Mouse (Mus musculus) right cerebral cortex, adult 2 months (tissue): ENCODE data around the gene AC109138.7.

Experiments used
- DNase-seq, 2 experiments: peaks; one replicate each; pipeline ENCODE4 v3.0.0; 2021 to 2022; ENCODE audit warnings: low spot score in 2 of 2

Gene AC109138.7

DNA sequence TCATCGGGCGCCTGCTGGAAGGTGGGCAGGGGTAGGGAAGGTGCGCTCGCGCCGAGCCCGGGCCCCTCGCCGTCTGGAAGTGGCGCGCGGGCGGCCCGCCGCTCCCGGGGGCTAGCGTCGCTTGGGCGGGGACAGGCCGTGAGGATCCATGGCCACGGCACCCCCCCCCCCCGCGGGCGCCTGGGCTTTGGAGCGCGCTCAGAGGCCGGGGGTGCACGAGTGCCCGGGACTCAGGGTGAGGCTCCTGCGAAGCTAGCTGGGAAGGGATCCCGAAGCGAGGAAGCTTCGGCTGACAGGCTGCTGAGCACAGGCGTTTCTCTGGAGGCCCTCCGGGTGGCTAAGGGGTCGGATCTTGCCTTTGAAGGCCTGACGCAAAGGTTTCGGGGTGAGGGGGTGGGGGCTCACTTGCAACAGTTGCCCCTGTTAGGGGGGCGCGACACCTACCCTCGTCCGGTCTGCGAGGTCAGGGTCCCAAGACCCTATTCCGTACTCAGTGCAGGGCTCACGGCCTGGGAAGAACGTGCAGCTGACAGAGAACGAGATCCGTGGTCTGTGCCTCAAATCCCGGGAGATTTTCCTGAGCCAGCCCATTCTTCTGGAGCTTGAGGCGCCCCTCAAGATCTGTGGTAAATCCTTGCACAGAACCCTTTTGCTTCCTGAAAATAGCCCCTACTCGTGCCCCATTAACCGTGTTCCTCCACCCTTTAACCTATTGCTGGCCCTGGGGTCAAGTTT, 21.7 kb upstream of the AC109138.7 start:
- DNase-seq: no peak

DNA sequence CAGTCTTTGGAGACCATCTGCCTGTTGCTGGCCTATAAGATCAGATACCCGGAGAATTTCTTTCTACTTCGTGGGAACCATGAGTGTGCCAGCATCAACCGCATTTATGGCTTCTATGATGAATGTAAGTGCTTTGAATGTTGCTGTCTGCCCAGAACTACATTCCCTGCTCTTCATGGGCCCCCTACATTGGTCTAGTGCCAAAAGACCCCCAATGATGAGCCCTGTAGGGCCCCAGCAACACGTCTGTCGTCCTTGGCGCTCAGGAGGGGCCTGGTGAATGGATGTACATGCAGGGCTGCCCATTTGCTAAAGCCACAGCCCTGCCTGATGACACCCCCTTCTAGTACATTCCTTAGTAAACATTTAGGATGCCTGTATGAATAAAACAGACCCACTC, 21.0 kb upstream of the AC109138.7 start:
- no peak for DNase-seq

DNA sequence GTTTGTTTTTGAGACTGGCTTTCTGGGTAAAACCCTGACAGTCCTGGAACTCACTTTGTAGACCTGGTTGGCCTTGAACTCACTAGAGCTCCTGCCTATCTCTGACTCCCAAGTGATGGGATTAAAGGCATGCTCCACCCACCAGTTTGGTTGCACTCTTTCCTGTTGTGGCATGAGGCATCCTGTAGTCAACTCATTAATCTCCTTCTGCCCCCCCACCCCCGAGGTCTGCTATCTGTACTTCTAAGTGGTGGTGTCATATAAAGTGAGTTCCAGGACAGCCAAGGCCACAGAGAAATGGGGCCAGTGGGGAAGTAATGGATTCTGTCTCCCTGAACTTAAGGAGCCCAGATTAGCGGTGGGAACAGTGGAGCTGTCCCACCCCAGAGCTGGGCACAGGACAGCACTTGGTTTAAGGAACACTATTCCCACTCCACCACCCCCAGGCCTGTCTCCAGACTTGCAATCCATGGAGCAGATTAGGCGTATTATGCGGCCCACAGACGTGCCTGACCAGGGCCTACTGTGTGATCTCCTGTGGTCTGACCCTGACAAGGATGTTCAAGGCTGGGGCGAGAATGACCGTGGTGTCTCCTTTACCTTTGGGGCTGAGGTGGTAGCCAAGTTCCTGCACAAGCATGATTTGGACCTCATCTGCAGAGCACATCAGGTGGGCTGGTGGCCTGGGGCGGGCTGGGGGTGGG, 20.0 kb upstream of the AC109138.7 start:
- no peak for DNase-seq

DNA sequence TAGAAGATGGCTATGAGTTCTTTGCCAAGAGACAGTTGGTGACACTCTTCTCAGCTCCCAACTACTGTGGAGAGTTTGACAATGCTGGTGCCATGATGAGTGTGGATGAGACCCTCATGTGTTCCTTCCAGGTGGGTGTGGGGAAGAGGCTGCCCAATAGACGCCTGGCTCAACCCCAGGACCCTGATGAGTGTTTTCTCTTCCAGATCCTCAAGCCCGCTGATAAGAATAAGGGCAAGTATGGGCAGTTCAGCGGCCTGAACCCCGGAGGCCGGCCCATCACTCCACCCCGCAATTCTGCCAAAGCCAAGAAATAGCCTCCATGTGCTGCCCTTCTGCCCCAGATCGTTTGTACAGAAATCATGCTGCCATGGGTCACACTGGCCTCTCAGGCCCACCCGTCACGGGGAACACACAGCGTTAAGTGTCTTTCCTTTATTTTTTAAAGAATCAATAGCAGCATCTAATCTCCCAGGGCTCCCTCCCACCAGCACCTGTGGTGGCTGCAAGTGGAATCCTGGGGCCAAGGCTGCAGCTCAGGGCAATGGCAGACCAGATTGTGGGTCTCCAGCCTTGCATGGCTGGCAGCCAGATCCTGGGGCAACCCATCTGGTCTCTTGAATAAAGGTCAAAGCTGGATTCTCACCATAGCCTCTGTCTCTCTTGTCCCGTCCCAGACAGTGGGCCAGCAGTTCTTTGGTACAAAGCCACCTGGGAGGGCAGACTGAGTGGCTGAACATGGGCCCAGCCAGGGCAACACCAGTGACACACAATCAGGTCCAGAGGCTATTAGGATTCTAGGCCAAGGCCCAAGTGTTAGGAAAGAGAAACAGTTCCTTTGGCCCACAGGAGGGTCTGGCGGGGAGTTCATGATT, 19.1 kb upstream of the AC109138.7 start:
- DNase-seq: no peak

DNA sequence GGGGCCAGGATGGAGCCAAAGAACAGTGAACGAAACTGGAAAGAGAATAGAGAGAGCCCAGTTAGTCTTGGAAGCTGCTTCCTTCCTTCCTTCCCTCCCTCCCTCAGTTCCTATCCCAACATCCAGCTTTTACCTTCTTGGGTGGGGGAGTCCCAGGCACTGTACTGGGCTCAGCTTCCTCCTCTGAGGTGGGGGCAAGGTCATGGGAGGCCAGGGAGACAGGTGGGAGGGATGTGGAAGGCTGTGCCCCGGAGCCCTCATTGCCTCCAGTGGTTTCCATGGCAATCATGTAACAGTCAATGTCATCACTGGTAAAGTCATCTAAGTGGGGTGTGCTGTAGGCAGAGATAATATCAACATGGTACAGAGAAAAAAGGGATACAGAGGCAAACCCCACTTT, 18.1 kb upstream of the AC109138.7 start:
- no peak for DNase-seq

DNA sequence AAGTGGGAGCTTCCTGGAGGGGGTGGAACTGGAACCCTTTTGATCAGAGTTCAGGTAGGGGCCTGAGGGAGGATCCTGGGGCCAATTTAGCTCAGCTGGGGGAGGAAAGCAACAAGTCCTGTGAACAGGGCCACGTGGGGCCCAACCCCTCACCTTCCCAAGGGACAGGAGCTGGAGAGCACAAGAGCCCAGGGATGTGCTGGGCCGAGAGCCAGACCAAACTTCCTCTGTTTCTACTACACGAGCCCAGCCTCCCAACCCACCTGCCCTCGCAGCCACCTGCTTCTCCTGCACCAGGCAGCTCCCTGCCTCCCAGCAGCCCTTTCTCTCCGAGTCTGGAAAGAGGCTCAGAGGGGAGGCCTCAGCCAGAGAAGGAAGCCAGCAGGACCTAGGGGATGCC, 17.6 kb upstream of the AC109138.7 start:
- no peak for DNase-seq

DNA sequence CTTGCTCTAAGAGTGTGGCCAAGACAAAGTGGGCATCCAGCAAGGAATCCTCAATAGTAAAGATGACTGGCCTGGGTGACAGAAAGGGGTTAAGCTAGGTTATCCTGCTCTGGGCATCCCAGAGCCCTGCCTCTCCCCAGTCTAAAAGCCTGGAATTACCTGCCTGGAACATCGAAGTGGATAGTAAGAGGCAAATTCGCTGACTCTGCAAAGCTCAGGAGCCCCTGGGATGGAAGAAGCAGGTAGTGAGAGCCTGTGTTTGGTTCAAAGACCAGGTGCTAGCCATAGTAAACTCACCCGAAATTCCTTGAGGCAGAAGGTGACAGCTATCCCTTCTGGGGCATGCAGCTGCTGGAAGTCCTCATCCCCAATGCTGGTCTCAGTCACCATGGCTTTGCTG, 17.0 kb upstream of the AC109138.7 start:
- DNase-seq: no peak

DNA sequence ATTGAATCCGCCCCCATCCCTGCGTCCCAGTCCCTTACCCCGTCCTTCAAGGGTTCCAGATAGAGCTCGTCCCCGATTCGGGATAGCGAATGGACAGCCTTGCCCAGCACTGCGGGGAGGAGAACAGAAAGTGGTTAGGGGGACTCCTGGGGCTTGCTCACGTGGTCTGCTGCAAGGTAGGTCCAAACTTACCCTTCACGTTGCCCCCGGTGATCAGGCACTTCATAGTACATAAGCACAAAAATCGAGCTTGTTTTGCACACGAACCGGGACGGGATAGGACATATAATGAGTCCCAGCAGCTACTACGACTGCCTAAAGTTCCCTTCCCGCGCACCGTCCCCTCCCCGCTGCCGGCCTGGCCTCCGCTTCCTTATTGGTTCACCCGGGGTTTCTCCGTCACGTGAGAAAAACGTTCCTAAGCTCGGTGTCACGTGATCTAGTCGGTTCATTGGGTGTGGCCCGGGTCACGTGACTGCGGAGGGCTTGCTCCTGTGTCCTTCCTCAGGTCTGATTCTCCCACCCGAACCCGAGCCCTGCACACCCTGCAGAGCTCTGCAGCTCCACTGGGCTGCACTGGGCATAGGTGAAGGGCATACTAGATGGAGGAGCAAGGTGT, 12.8 kb upstream of the AC109138.7 start, which contains the start of gene Rad9a:
Gene Rad9a (minus strand): TSS at position 372 of the 619 bp plus-strand sequence.
- peak; percentile 96 for DNase-seq

DNA sequence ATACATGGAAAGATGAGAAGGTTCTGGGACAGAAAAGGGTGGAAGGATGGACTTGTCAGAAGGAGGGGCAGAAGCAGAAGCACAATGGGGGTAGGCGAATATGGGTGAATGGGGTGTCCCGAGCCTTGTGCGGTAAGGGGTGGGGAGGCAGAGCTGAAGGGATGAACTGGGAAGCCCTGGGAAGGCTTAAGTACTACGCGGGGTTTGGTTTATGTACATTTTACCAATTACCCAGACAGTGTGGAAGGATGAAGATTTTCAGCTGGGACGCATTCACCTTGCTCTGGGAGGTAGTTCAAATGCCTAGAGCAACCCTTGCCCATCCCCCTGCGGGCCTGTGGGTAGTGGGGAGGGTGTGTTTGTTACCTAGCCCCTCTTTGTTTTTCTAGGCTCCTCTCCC, 12.0 kb upstream of the AC109138.7 start:
- DNase-seq: no peak

DNA sequence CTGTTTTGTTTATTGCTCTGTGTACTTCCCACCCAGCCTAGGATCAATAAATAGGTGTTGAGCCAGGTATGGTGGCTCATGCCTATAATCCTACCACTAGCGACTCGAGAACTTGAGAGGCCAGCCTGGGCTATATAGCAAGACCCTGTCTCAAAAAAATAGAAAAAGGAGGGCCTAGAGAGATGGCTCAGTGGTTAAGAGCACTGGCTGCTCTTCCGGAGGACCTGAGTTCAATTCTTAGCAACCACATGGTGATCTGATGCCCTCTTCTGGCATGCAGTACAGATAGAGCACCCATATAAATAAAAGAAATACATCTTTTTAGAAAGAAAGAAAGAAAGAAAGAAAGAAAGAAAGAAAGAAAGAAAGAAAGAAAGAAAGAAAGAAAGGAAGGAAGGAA, 11.0 kb upstream of the AC109138.7 start:
- DNase-seq: no peak

DNA sequence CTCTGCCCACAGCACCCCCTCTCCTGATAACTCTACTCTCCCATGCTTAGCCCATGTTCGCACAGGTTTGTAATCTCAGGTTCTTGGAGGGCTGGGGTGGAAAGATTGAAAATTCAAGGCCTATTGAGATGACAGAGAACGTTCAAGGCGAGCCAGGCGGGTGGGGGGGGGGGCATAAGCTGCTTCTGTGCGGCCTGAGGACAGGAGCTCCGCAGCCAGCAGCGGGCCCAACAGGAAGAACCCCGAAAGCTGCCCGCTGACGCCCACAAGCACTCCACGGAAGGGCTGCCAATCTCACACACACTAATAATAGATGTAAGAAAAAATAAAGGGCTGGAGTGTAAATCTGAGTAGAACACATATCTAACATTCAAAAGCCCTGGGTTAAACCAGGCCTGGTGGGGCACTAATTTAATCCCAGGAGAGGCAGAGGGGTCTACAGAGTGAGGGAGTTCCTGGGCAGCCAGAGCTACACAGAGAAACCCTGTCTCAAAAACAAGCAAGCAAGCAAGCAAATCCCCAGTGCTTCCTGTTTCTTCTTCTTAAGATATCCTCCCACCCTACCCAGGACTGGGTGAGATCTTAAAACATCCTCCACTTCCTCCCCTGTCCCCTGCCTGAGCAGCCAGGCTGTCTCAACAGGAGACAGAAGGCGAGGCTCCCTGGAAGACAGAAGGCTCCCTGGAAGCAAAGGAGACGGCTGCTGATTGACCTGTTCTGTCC, 10.4 kb upstream of the AC109138.7 start:
- DNase-seq: no peak

DNA sequence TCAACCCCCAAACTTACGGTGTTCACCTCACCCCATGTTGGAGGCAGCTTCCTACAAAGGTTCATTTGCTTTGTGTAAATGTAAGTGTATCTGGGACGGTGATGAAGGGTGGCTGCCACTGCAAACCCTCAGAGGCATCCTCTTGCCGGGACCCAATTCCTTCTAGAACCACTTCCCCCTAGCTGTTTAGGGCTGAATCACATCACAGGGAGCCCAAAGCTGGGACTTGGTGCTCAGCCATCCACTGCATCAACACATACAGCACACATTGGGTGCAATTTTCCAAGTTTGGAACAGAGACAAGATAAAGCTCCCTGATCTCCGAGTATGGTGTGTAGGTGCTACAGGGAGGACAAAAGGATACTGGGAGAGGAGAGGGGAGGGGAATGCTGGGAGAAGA, 9.3 kb upstream of the AC109138.7 start:
- no peak for DNase-seq

DNA sequence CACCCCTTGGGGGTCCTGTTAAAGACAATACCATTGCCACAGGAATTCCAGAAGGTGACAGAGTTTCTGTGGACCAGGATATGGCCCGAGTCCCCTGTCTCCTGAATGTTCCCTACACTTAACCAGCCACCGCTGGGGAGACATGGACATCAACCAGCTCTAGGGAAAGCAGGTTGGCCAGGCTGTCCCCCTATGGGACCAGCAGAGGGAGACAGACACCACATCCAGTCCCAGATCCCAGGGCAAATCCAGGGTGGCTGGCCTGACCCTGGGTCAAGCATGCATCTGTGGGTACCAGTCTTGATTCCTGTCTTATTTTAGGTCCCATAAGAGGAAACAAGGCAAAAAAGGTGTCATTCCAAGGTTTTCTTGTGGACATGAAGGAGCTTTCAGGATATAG, 7.2 kb upstream of the AC109138.7 start:
- peak; percentile 66 to 72 for DNase-seq

DNA sequence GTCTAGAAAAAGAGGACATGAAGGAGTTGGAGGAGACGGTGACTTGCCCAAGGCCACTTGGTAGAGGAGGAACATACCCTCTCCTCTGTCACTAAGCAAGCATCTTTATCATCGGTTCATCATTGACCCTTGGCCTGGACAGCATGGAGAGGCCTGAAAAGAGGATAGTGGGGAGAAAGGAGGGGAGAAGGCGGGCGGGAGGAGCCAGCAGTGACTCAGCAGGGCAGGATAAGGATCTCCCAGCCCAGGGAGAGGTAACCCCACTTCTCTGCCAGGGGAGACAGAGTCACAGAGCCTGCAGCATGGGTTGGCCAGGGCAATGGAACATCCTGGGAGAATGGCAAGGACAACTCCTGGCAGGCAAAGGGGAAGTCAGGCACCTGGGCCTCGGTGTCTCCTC, 5.6 kb upstream of the AC109138.7 start:
- no peak for DNase-seq

DNA sequence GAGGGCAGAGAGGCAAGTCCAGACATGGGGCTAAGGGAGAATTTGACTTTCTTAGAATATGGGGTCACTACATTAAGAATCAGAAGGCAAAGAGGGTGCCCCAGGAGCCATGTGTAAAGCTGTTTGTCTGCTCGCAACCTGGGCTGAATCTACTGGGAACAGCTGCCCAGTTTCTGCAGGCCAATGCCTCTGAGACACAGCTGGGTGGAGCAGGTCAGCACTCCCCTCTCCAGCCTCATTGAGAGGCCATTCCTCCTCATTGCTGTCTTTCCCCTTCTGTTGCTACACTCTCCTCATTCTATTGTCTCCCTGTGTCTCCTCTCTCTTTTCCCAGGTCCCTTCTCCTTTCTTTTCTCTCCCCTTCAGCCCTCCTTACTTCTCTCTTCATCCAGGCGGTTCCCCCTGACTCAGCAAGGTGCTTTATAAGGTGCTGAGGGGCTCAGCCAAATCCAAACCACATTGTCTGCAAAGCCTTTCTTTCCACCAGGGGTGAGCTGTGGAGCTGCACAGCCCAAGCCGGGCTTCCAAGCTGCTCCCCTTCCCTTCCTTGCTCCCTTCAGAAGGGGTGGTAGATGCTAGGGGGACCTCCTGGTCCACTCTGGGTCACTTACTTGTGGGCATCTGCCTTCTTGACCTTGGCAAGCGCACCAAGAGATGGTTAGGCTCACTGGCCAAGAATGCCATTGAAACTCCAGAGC, 2.1 kb upstream of the AC109138.7 start:
- DNase-seq: no peak

DNA sequence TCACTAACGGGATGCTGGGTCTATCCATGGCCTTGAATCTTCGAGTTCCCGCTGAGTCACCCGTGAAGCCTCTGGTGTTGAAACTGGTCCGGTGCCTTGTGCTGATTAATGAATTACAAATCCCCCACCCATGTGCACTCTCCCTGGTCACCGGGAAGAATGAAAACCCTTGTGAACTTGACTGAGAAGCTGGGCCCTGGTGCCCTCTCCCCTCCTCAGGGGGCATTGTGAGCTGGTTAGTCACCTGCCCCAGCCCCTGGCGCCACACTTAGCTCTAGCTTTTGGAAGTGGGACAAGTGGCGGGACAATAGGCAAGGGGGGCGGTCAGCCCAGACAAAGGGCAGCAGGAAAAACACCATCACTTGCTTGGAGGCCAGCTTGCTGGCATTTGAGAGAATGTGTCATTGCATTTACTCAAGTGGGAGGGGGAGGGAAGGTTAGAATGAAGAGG, 608 bp upstream of the AC109138.7 start:
- DNase-seq: no peak

DNA sequence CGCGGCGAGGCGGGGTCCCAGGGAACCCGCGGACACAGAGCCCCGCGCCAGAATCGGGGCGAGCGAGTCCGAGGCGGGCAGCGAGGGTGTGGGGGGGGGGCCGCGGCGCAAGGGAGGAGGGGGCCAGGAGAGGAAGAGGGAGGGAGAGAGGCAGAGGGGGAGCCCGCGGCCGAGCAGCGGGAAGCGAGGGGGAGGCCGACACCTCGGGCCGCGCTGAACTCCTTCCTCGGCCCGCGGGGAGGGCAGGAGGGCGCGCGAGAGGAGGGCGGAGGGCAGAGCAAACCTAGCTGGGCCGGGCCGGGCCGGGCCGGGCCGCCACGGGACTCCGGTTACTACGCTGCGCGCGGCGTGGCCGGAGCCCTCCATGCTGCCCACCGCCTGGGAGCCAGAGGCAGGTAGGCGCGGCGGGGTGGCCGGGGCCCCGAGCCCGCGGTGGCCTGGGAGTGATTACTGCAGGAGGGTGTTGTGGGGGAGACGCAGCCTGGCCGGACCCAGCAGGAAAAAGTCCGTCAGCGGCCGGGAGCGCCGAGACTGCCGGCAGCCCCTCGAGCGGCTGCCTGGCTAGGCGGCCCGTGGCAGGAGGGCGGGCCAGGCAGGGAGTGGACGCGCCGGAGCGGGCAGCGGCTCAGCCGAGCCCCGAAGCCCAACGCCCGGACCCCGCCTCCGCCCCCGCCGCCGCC, 754 bp downstream of the AC109138.7 start:
- DNase-seq: no peak

DNA sequence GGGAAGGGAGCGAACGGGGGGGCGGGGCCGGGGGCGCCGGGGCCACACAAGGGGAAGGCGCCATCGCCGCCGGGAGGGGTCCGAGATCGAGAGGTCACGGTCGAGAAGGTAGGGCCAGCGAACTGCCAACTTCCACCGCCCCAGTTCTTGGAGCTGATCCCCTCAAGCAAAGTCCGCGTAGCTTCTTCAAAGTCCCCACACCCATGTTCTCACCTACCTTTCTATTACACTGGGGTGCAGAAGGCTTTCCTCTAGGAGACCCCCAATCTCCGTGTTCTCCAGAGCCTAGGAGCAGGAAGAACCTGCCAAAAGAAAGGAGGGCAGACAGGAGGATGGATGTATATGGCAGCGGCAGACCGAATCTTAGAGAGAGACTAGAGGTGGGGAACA, 1.3 kb downstream of the AC109138.7 start:
- no peak for DNase-seq

DNA sequence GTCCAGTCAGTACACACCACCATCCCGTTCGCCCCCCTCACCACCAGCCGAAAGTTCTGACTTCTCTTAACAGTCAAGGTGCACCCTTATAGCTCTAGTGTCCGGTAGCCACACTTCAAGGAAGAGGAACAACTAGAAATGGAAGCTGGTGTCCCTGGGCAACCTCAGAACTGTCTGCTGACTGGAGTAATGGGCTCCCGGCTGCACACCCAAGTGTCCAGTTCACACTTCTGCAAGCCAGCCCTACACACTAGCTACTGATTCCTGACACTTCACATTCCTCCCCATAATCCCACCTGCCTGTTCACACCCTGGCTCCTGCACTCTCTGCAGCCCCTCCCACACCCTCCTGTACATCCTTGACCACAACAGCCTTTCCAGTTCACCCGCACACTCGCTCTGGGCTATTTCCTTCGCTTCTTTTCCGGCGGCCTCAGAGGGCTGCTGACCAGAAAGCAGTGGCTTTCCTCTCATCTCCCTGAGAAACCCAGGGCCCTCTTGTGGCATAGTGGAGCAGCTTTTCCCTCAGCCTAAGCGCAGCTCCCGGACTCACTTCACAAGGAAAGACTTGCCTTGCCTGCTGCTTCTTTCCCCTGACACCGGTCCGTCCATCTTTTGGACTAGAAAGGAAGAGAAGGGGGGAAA, 2.0 kb downstream of the AC109138.7 start:
- no peak for DNase-seq

DNA sequence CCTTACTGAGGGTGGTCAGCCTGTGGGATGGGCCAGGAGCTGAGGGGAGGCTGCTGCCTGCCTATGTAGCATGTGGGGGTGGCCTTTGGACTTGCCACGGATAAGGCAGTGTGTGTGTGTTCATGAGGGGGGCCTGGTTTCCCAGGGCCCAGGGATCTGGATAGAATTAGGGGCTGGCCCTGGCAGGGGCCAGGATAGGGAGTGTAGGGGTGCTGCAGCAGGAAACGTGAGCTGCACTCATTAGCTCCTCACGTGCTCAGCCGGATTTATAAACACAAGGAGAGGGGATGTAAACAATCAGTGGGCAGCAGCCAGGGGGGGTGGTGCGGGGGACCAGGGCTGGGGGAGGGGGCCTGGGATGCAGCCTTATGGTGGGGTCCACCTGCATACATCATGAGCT, 3.0 kb downstream of the AC109138.7 start:
- DNase-seq: no peak
